Mouse (Mus musculus) hindbrain, postnatal 0 days (tissue): ENCODE results near the gene Zfp786. TPM values are rescaled to one million over a fixed set of nuclear protein-coding genes. Genes with fewer than 3 reads are reported as not detected.

Experiments
- ATAC-seq: fragments of 200-750 bp; cut with Nextera tagmentation; 2 replicates; pipeline ENCODE4 v1.8.0; 2017; ENCODE audit warnings: mild to moderate bottlenecking, moderate TSS enrichment, moderate library complexity
- DNase-seq: peaks from one replicate; pipeline ENCODE4 v3.0.0-alpha.2; 2015; ENCODE audit warnings: low spot score
- H3K27ac ChIP-seq: fragments of 300-500 bp; sonication (generic); 2 replicates; pipeline ENCODE4 v1.5.1; 2014; ENCODE audit warnings: mild to moderate bottlenecking
- H3K27me3 ChIP-seq: fragments of 300-500 bp; sonication (generic); 2 replicates; pipeline ENCODE4 v1.6.1; 2014; ENCODE audit warnings: low read length, mixed read lengths; ENCODE audit not compliant: insufficient read depth
- H3K36me3 ChIP-seq: fragments of 300-500 bp; sonication (generic); 2 replicates; pipeline ENCODE4 v1.6.1; 2014; ENCODE audit warnings: low read length, mixed read lengths; ENCODE audit not compliant: insufficient read depth
- H3K4me1 ChIP-seq: fragments of 300-500 bp; sonication (generic); 2 replicates; pipeline ENCODE4 v1.6.1; 2014; ENCODE audit warnings: antibody characterized with exemption, low read length, mixed read lengths; ENCODE audit not compliant: insufficient read depth
- H3K4me2 ChIP-seq: fragments of 300-500 bp; sonication (generic); 2 replicates; pipeline ENCODE4 v1.6.1; 2014; ENCODE audit warnings: low read depth, mild to moderate bottlenecking, low read length, moderate library complexity, mixed read lengths
- H3K4me3 ChIP-seq: fragments of 300-500 bp; sonication (generic); 2 replicates; pipeline ENCODE4 v1.5.1; 2014; ENCODE audit warnings: low read length
- H3K9ac ChIP-seq: fragments of 300-500 bp; sonication (generic); replicated peaks from 2 replicates; pipeline ENCODE4 v1.6.1; 2014; ENCODE audit warnings: mild to moderate bottlenecking, low read length, moderate library complexity, mixed read lengths
- H3K9me3 ChIP-seq: fragments of 300-500 bp; sonication (generic); 2 replicates; pipeline ENCODE4 v1.6.1; 2016; ENCODE audit warnings: low read length, mixed read lengths
- CTCF ChIP-seq: IDR thresholded peaks from 2 replicates; pipeline ENCODE4 v1.5.1; 2016; ENCODE audit warnings: antibody characterized with exemption, control low read depth, low read depth
- WGBS: fragments of 180-500 bp; shearing (Covaris S2); extraction: QIAGEN DNeasy Blood & Tissue Kit; methylation state at CpG from one replicate; pipeline ENCODE4 v1.1.7; 2014; 5-methylcytosine and 5-hydroxymethylcytosine counted together
- polyA plus RNA-seq: library from polyadenylated mRNA; unstranded; fragments of >200 nt; fragmentation: Nextera tagmentation; extraction: Ambion mirVana; gene quantifications from 2 replicates; pipeline ENCODE4 v1.2.1, GENCODE M21; 2015
- total RNA-seq: library from RNA; depleted of rRNA; stranded (reverse); fragments of >200 nt; gene quantifications from 2 replicates; pipeline ENCODE4 v1.2.3, GENCODE M21; 2014

The Zfp786 gene
- total and polyA plus RNA-seq, 2 experiments from 2014 or later: 6.3 to 16.6 TPM

GRCm38 (mm10) chr6:47824241-47824640 is 6.4 kb downstream of the Zfp786 start:
- 64% methylated on average over 2 of the region's 2 CpGs for WGBS
- no peak for ATAC-seq
- H3K36me3 ChIP-seq: peaks cover 48% of the 10 kb centered on the region

DNA sequence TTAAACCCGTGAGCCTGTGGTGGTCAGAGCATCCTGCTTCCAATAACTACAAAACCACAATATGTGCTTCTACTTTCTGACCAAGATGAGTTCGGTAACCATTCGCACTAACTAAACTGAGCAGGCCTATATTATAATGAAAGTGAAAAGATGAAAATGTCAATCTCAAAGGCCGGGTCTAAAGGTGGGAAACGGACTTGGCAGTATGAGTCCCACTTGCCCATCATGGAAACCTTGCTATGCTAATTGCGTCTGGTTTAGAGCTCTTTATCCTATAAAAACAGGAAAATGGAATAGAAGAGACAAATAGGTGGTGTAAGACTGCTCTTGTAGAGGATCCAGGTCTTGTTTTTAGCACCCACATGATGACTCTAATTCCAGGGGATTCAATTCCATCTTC is 8.9 kb downstream of the Zfp786 start:
- TF ChIP-seq CTCF: no peak
- ATAC-seq: no peak

More at GRCm38 (mm10) chr6:47824241-47824640, 6.4 kb downstream of the Zfp786 start:
- H3K9ac ChIP-seq: no peak overlapping the region
- no peak overlapping the region for H3K27ac ChIP-seq
- no peaks in the 10 kb centered on the region for H3K9me3 ChIP-seq
- no peaks in the 10 kb centered on the region for H3K4me1 ChIP-seq
- no peak for DNase-seq
- H3K4me2 ChIP-seq: no peak overlapping the region
- no peak overlapping the region for H3K4me3 ChIP-seq
- no peaks in the 10 kb centered on the region for H3K27me3 ChIP-seq
- no peak for TF ChIP-seq CTCF

GRCm38 (mm10) chr6:47821236-47821635 is 9.4 kb downstream of the Zfp786 start:
- no peak overlapping the region for H3K27ac ChIP-seq
- no peak overlapping the region for H3K9ac ChIP-seq
- H3K27me3 ChIP-seq: no peaks in the 10 kb centered on the region
- H3K36me3 ChIP-seq: peaks cover 48% of the 10 kb centered on the region
- WGBS: 93% methylated on average over 5 of the region's 5 CpGs
- H3K4me2 ChIP-seq: no peak overlapping the region
- H3K9me3 ChIP-seq: no peaks in the 10 kb centered on the region
- no peak for TF ChIP-seq CTCF
- H3K4me1 ChIP-seq: no peaks in the 10 kb centered on the region
- ATAC-seq (no peak), DNase-seq (no peak)
- no peak overlapping the region for H3K4me3 ChIP-seq

More for the DNA sequence above, 8.9 kb downstream of the Zfp786 start:
- no peak overlapping the region for H3K4me2 ChIP-seq
- peaks cover 48% of the 10 kb centered on the region for H3K36me3 ChIP-seq
- H3K9ac ChIP-seq: no peak overlapping the region
- WGBS: 93% methylated on average over 6 of the region's 6 CpGs
- H3K9me3 ChIP-seq: no peaks in the 10 kb centered on the region
- no peaks in the 10 kb centered on the region for H3K27me3 ChIP-seq
- no peaks in the 10 kb centered on the region for H3K4me1 ChIP-seq
- H3K27ac ChIP-seq: no peak overlapping the region
- no peak overlapping the region for H3K4me3 ChIP-seq
- no peak for DNase-seq

DNA sequence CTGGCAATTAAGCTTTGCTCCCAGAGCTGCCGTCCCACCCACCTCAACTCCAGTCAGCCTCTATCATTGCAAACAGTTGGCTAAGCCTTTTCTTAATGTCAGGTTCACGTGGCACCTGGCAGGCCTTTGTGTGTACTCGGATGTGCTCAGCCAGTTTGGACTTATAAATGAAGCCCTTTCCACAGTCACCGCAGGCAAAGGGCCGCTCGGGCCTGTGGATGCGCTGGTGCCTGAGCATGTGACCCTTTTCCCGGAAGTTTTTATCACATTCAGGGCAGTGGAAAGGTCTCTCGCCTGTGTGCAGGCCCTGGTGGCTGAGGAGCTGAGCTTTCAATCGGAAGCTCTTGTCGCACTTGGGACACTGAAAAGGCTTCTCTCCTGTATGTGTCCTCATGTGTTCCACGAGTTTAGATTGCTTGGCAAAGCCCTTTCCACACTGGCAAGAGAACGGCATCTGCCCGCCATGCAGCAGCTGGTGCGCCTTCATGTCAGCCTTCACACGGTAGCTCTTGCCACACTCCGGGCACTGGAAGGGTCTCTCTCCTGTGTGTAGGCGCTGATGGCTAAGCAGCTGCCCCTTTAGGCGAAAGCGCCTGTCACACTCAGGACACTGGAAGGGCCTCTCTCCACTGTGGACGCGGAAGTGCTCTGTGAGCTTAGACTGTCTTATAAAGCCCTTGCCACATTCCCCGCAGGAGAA is 10.9 kb downstream of the Zfp786 start:
- Histone ChIP-seq H3K4me2 (no peak overlapping the region), H3K27me3 (no peaks in the 10 kb centered on the region), H3K9me3 (no peaks in the 10 kb centered on the region), H3K4me3 (no peak overlapping the region), H3K36me3 (peaks cover 47% of the 10 kb centered on the region), H3K9ac (no peak overlapping the region), H3K27ac (no peak overlapping the region), H3K4me1 (no peaks in the 10 kb centered on the region)
- DNase-seq: no peak
- no peak for ATAC-seq
- no peak for TF ChIP-seq CTCF
- WGBS: 92% methylated on average over 23 of the region's 23 CpGs

DNA sequence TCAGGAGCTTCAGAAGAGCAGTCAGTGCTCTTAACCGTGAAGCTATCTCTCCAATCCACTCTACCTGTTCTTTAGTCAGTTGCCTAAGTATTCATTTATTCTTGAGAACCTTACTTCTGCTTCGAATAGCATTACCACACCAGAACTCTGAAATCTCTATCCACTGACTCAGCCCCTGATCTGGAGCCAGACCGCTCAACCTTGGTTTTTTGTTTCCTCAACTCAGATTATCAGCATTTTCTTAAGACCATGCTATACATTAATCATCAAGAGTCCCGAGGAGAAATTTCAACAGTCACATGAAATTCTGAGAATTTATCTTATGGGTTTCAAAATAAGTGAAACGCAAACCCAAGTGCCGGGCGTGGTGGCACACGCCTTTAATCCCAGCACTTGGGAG is 11.9 kb downstream of the Zfp786 start:
- 0 out of 2 replicates have a peak, but pooled peaks cover 4% of the 10 kb centered on the region for H3K4me1 ChIP-seq
- DNase-seq (no peak), ATAC-seq (no peak)
- TF ChIP-seq CTCF: no peak
- H3K27ac ChIP-seq: no peak overlapping the region
- WGBS: 96% methylated on average over 8 of the region's 8 CpGs
- H3K4me3 ChIP-seq: no peak overlapping the region
- H3K9me3 ChIP-seq: no peaks in the 10 kb centered on the region
- H3K36me3 ChIP-seq: peaks cover 37% of the 10 kb centered on the region
- no peak overlapping the region for H3K4me2 ChIP-seq
- no peaks in the 10 kb centered on the region for H3K27me3 ChIP-seq
- H3K9ac ChIP-seq: no peak overlapping the region

DNA sequence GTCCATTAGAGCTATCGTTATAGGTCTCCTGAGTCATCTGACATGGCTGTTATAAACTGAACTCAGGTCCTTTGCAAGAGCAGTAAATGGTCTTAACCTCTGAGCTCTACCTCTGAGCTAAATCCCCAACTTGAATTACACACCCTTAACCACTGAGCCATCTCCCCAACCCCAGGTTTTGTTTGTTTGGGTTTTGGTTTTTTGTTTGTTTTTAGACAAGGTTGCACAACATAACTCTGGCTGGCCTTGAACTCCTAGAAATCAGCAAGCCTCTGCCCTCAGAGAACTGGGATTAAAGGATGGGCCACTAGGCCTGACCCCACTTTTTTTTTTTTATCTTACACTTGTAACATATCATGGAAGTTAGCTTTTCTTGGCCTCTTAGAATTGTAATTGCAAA is 14.5 kb downstream of the Zfp786 start:
- no peak overlapping the region for H3K4me2 ChIP-seq
- H3K27ac ChIP-seq: no peak overlapping the region
- H3K4me3 ChIP-seq: no peak overlapping the region
- no peak for ATAC-seq
- H3K4me1 ChIP-seq: peaks cover 17% of the 10 kb centered on the region
- H3K36me3 ChIP-seq: peaks cover 18% of the 10 kb centered on the region
- DNase-seq: no peak
- TF ChIP-seq CTCF: no peak
- no peaks in the 10 kb centered on the region for H3K27me3 ChIP-seq
- 96% methylated on average over 1 of the region's 1 CpGs for WGBS
- H3K9me3 ChIP-seq: no peaks in the 10 kb centered on the region
- H3K9ac ChIP-seq: no peak overlapping the region

DNA sequence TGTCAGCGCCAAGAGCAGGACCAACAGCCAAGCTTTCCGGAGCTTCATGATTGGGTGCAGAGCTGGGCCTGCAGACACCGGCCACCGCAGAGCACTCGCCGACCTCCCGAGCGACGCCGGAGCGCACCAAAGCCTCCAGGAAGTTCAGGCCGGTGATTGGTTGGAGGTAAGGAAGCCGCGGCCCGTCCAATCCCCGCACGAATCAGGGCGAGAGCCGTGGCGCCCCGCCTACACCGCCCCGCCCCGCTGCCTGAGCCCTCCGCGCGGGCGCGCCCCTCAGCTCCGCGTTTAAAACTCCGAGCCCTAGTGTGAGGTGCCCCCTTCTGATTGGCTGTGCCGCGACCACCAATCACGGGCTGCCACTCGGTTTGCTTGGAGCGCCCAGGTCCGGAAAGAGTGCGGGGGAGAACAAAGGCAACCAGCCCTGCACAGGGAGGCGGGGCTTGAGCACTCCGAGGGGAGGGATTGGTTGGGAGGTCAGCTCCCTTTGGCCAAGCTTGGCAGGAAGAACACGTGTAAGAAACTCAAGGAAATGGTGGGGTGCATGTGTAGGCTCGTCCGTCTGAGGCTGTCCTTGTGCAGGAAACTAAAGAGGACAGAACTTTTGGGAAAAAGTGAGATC is 17.3 kb downstream of the Zfp786 start, which contains the start of gene Pdia4:
Pdia4 (minus strand) TSS at position 174 of the 622 bp plus-strand sequence.
- Histone ChIP-seq H3K9me3 (no peaks in the 10 kb centered on the region), H3K36me3 (no peaks in the 10 kb centered on the region), H3K27ac (peak within 1 kb of the TSS; percentile 86), H3K27me3 (no peaks in the 10 kb centered on the region), H3K9ac (peak within 1 kb of the TSS; percentile 67), H3K4me2 (peak within 1 kb of the TSS; percentile 70), H3K4me3 (peak within 1 kb of the TSS; percentile 67), H3K4me1 (peaks cover 17% of the 10 kb centered on the region)
- no peak for TF ChIP-seq CTCF
- under 1% methylated on average over 44 of the region's 44 CpGs for WGBS
- ATAC-seq (peak; percentile 100), DNase-seq (peak; percentile 98)
